37 mouse cellular contexts compared by ENCODE assay signal in the genomic region with DNA sequence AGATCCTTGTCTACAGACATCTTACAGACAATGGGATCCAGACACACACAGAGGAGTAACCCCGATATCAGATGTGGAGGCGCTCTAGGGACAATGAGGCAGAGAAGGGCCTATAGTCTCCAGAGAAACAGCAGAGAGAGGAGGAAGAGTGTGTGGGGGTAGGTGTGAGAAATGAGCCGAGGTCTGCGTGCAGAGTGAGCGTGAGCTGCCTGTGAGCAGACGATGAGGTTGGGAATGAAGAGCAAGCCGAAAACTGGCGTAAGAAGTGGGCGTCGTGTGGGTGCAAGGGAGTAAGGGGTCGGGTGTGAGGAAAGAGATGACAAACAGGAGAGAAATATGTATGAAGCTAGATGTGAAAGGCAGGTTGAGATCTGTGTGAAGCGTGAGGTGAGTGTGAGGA. TPM values are rescaled to one million over a fixed set of nuclear protein-coding genes. Genes with fewer than 3 reads are reported as not detected.
DNase-seq lines count a peak whose midpoint lies in the region; ATAC-seq and TF ChIP-seq lines count a peak whose summit lies in the region.
"Had no signal": no experiment of that assay in that cellular context is flagged by ENCODE, and none has a peak within 500 bp of the region (broad histone marks: within the 10 kb centered on the region; RNA-seq: fewer than 3 reads in every experiment).

No protein-coding gene starts in this region.

- ATAC-seq in midbrain, embryonic 15.5 days (replicated peaks) = no peak
- ATAC-seq: CD4-positive, CD25-positive, alpha-beta regulatory T cell, adult 4 months; inflammation-experienced regulatory T-cells, adult 6 months; midbrain, embryonic 16.5 days had no signal

- H3K4me2 ChIP-seq in midbrain, embryonic 15.5 days = no peak overlapping the region
- H3K4me2 ChIP-seq: forebrain, embryonic 12.5 days; hindbrain, embryonic 15.5 days; limb, embryonic 15.5 days; liver, embryonic 13.5 days; neural tube, embryonic 12.5 days had no signal

- peak overlapping the region; percentile 79 for H3K27ac ChIP-seq in olfactory bulb, adult 2 months (ENCODE audit: insufficient read depth, low read depth, low read length)
- H3K27ac ChIP-seq in midbrain, embryonic 15.5 days = no peak overlapping the region
- H3K27ac ChIP-seq: forebrain, embryonic 12.5 days; hindbrain, embryonic 10.5 days; hindbrain, embryonic 15.5 days; limb, embryonic 10.5 days; limb, embryonic 15.5 days; liver, embryonic 13.5 days; macrophage; midbrain, embryonic 10.5 days; neural tube, embryonic 12.5 days had no signal

- H3K9me3 ChIP-seq in midbrain, embryonic 15.5 days = no peaks in the 10 kb centered on the region
- H3K9me3 ChIP-seq: forebrain, embryonic 12.5 days; hindbrain, embryonic 10.5 days; hindbrain, embryonic 15.5 days; limb, embryonic 10.5 days; limb, embryonic 15.5 days; liver, embryonic 13.5 days; midbrain, embryonic 10.5 days had no signal

- peak; percentile 59 to 67 for DNase-seq in frontal cortex, postnatal 36 days (ENCODE audit: low spot score in 2 of 2)
- DNase-seq in frontal cortex, postnatal 10 days (ENCODE audit: low spot score in 2 of 2) = no peak
- peak; percentile 64 to 72 for DNase-seq in left cerebral cortex, postnatal 36 days (ENCODE audit: low spot score in 2 of 2)
- no peak for DNase-seq in left cerebral cortex, adult 11 months (ENCODE audit: low spot score)
- peak; percentile 77 for DNase-seq in brain, adult 2 months (ENCODE audit: low read depth, low spot score)
- DNase-seq: adrenal gland, postnatal 14 days; cerebellum, adult 11-12 months; cerebellum, adult 9-11 months; gastrocnemius, postnatal 14 days; heart, postnatal 14 days; kidney, adult 11 months; kidney, postnatal 14 days; liver, embryonic 13.5 days; lung, adult 2 months; lung, postnatal 10 days; thymus, postnatal 4 days had no signal

- WGBS in olfactory bulb, adult 2 months = 53% methylated on average over 12 of the region's 12 CpGs
- WGBS in midbrain, embryonic 15.5 days = 90% methylated on average over 12 of the region's 12 CpGs

- H3K9ac ChIP-seq in midbrain, embryonic 15.5 days = no peak overlapping the region
- H3K9ac ChIP-seq: forebrain, embryonic 12.5 days; hindbrain, embryonic 15.5 days; limb, embryonic 15.5 days; liver, embryonic 13.5 days; neural tube, embryonic 12.5 days had no signal

- intact Hi-C loops in left cerebral cortex, postnatal 36 days (cut with DNase I) = no loop called here

- TF ChIP-seq POLR2A in olfactory bulb, adult 2 months (IDR thresholded peaks at IDR 0.05; ENCODE audit: insufficient read depth, low read depth, low read length) = no peak

- no peaks in the 10 kb centered on the region for H3K27me3 ChIP-seq in midbrain, embryonic 15.5 days (replicated peaks)
- H3K27me3 ChIP-seq: forebrain, embryonic 12.5 days; hindbrain, embryonic 15.5 days; limb, embryonic 15.5 days; liver, embryonic 13.5 days; neural tube, embryonic 12.5 days had no signal

- TF ChIP-seq CTCF in olfactory bulb, adult 2 months (IDR thresholded peaks at IDR 0.05; ENCODE audit: insufficient read depth, low read depth, low read length) = no peak

- no peak overlapping the region for H3K4me3 ChIP-seq in olfactory bulb, adult 2 months (ENCODE audit: insufficient read depth, low read depth, low read length)
- no peak overlapping the region for H3K4me3 ChIP-seq in midbrain, embryonic 15.5 days
- H3K4me3 ChIP-seq: erythroblast, embryonic 14.5 days; forebrain, embryonic 12.5 days; hindbrain, embryonic 10.5 days; hindbrain, embryonic 15.5 days; limb, embryonic 10.5 days; limb, embryonic 15.5 days; liver, embryonic 13.5 days; midbrain, embryonic 10.5 days; myocyte; neural tube, embryonic 12.5 days had no signal

- H3K4me1 ChIP-seq in olfactory bulb, adult 2 months (ENCODE audit: control insufficient read depth, insufficient read depth, low read length) = peaks cover 57% of the 10 kb centered on the region
- no peaks in the 10 kb centered on the region for H3K4me1 ChIP-seq in midbrain, embryonic 15.5 days
- H3K4me1 ChIP-seq: limb, embryonic 10.5 days; neural tube, embryonic 12.5 days had no signal

- no peaks in the 10 kb centered on the region for H3K36me3 ChIP-seq in midbrain, embryonic 15.5 days (replicated peaks)

RNA-seq across cellular contexts. Expression of a gene that starts 49.4 kb away (rescaled TPM):
- not detected for total RNA-seq in left cerebral cortex, postnatal 36 days (2021)
- not detected in 2 replicates for polyA plus RNA-seq in olfactory bulb, adult 2 months (2012; ENCODE audit: insufficient read depth, insufficient read length, low replicate concordance, missing spikeins)
- polyA plus RNA-seq in midbrain, embryonic 15.5 days (2015; fragmentation: Nextera tagmentation; extraction: Ambion mirVana) = not detected in 2 replicates
- total RNA-seq: adrenal gland, postnatal 14 days; gastrocnemius, postnatal 14 days; granulocyte monocyte progenitor cell, adult 5-6 weeks; heart, postnatal 14 days; layer of hippocampus, adult 18-20 months had no signal
- polyA plus RNA-seq: embryonic facial prominence, embryonic 14.5 days; erythroblast, embryonic 14.5 days; forebrain, embryonic 12.5 days; heart, embryonic 14.5 days; hindbrain, embryonic 10.5 days; hindbrain, embryonic 15.5 days; inflammation-experienced regulatory T-cells, adult 6 months; kidney, embryonic 14.5 days; limb, embryonic 10.5 days; limb, embryonic 15.5 days; liver, embryonic 13.5 days; macrophage; midbrain, embryonic 10.5 days; midbrain, embryonic 16.5 days; myocyte; neural tube, embryonic 12.5 days; thymus, postnatal 0 days had no signal

Comparison
In these comparisons a context has a peak if more than half of its experiments do, and no peak if none do; other contexts are left out.
1. DNase-seq: peak in frontal cortex, postnatal 36 days (2 of 2), left cerebral cortex, postnatal 36 days (2 of 2) and brain, adult 2 months (single experiment); none in frontal cortex, postnatal 10 days (0 of 2) and left cerebral cortex, adult 11 months (single experiment).